Mouse (Mus musculus) forebrain, embryonic 13.5 days (tissue): ENCODE data around the gene Gm6793. TPM values are rescaled to one million over a fixed set of nuclear protein-coding genes. Genes with fewer than 3 reads are reported as not detected.

Source experiments
- polyA plus RNA-seq: library from polyadenylated mRNA; unstranded; fragments of >200 nt; fragmentation: Nextera tagmentation; extraction: Ambion mirVana; gene quantifications from 2 replicates; pipeline ENCODE4 v1.2.1, GENCODE M21; 2015

The Gm6793 gene
- polyA plus RNA-seq, 1 experiment from 2014 or later = 0.65 TPM

Other genes starting within 250 kb of the Gm6793 start
- gene Cfdp1, start 160.7 kb downstream of the Gm6793 start, polyA plus RNA-seq = 184 and 193 TPM in 2 replicates
- gene Tmem170, start 138.3 kb downstream of the Gm6793 start, polyA plus RNA-seq = 6.7 and 6.8 TPM in 2 replicates
- gene Chst5, start 104.6 kb downstream of the Gm6793 start, polyA plus RNA-seq = 2.0 TPM in 2 replicates
- 14.6 and 14.8 TPM in 2 replicates for gene Tmem231, start 81.2 kb downstream of the Gm6793 start, polyA plus RNA-seq
- gene Gabarapl2, start 74.3 kb downstream of the Gm6793 start, polyA plus RNA-seq = 456 and 479 TPM in 2 replicates
- gene Adat1, start 22.7 kb downstream of the Gm6793 start, polyA plus RNA-seq = 10.5 and 12.6 TPM in 2 replicates
- gene Kars, start 3.7 kb downstream of the Gm6793 start, polyA plus RNA-seq = 192 and 198 TPM in 2 replicates
- gene Terf2ip, start 3.6 kb downstream of the Gm6793 start, polyA plus RNA-seq = 39.2 and 44.2 TPM in 2 replicates